Mouse (Mus musculus) heart, embryonic 13.5 days (tissue): ENCODE measurements around the gene Trpm8. TPM values are rescaled to one million over a fixed set of nuclear protein-coding genes. Genes with fewer than 3 reads are reported as not detected.

Experiments
- ATAC-seq: fragments of 200-750 bp; cut with Nextera tagmentation; 2 replicates; pipeline ENCODE4 v1.8.0; 2017; ENCODE audit warnings: moderate TSS enrichment; ENCODE audit not compliant: insufficient number of reproducible peaks, low FRiP score, low TSS enrichment; ENCODE audit errors: extremely low read depth
- H3K27ac ChIP-seq: fragments of 300-500 bp; sonication (generic); replicated peaks from 2 replicates; pipeline ENCODE4 v1.5.1; 2015; ENCODE audit warnings: moderate library complexity, mild to moderate bottlenecking, inconsistent platforms
- H3K27me3 ChIP-seq: fragments of 300-500 bp; sonication (generic); replicated peaks from 2 replicates; pipeline ENCODE4 v1.6.1; 2015; ENCODE audit warnings: mild to moderate bottlenecking, inconsistent platforms
- H3K36me3 ChIP-seq: fragments of 300-500 bp; sonication (generic); 2 replicates; pipeline ENCODE4 v1.6.1; 2015; ENCODE audit warnings: mild to moderate bottlenecking, inconsistent platforms
- H3K4me1 ChIP-seq: fragments of 300-500 bp; sonication (generic); 2 replicates; pipeline ENCODE4 v1.6.1; 2015; ENCODE audit warnings: inconsistent platforms
- H3K4me2 ChIP-seq: fragments of 300-500 bp; sonication (generic); 2 replicates; pipeline ENCODE4 v1.6.1; 2015; ENCODE audit warnings: inconsistent platforms, mild to moderate bottlenecking, moderate library complexity
- H3K4me3 ChIP-seq: fragments of 300-500 bp; sonication (generic); 2 replicates; pipeline ENCODE4 v1.5.1; 2015; ENCODE audit warnings: moderate library complexity, mild to moderate bottlenecking, inconsistent platforms
- H3K9ac ChIP-seq: fragments of 300-500 bp; sonication (generic); 2 replicates; pipeline ENCODE4 v1.6.1; 2015; ENCODE audit warnings: inconsistent platforms, mild to moderate bottlenecking, moderate library complexity
- H3K9me3 ChIP-seq: fragments of 300-500 bp; sonication (generic); 2 replicates; pipeline ENCODE4 v1.6.1; 2016; ENCODE audit warnings: inconsistent platforms
- WGBS: fragments of 180-500 bp; shearing (Covaris S2); methylation state at CpG from one replicate; pipeline ENCODE4 v1.1.7; 2015; ENCODE audit warnings: mixed read lengths; 5-methylcytosine and 5-hydroxymethylcytosine counted together
- polyA plus RNA-seq: library from polyadenylated mRNA; unstranded; fragments of >200 nt; fragmentation: Nextera tagmentation; extraction: Ambion mirVana; gene quantifications from 2 replicates; pipeline ENCODE4 v1.2.1, GENCODE M21; 2015

The Trpm8 gene
- polyA plus RNA-seq, 1 experiment from 2014 or later = 0.03 TPM

GRCm38 (mm10) chr1:88279111-88280005, 1.9 kb downstream of the Trpm8 start:
- WGBS = 52% methylated on average over 9 of the region's 9 CpGs
- ATAC-seq = no peak
- peaks cover 32% of the 10 kb centered on the region for H3K4me1 ChIP-seq
- H3K4me3 ChIP-seq = no peak overlapping the region
- no peak overlapping the region for H3K9ac ChIP-seq
- peaks cover 18% of the 10 kb centered on the region for H3K9me3 ChIP-seq
- H3K27me3 ChIP-seq = no peaks in the 10 kb centered on the region
- no peak overlapping the region for H3K4me2 ChIP-seq
- peaks cover 16% of the 10 kb centered on the region for H3K36me3 ChIP-seq
- H3K27ac ChIP-seq = no peak overlapping the region

DNA sequence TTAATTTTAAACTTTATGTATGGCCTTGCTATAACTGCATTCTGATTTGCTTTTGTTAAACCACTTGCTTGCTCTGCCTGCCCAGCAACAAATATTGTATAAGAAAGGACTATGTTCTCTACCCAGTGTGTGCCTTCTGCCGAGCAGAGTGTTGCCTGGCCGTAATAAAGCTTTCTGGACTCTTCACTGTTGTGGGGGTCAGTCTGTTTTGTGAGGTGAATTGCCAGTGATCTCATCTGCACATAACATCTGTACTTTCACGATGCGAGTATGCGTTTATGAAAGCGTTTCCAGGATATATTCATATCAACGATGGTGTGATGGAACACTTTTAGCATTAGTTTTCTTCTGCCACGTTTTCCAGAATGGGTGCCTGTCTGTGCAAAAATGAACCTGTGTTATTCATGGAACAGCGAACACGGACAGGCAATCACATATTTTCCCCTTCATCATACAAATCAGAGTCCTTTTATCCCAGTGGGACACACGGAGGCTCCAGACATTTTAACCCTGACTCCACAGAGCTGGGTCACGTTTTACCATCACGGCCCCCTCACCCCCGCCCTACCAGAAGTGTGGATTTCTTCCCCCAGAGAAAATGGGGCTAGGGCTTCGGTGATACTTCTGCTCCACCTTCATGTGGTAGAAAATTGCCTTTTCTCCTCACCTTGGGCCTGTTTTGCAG, 2.7 kb downstream of the Trpm8 start:
- peaks cover 8% of the 10 kb centered on the region for H3K36me3 ChIP-seq
- peaks cover 26% of the 10 kb centered on the region for H3K9me3 ChIP-seq
- WGBS = 68% methylated on average over 15 of the region's 15 CpGs
- H3K9ac ChIP-seq = no peak overlapping the region
- no peak overlapping the region for H3K4me3 ChIP-seq
- no peak overlapping the region for H3K4me2 ChIP-seq
- no peak overlapping the region for H3K27ac ChIP-seq
- no peak for ATAC-seq
- H3K27me3 ChIP-seq = no peaks in the 10 kb centered on the region
- peaks cover 24% of the 10 kb centered on the region for H3K4me1 ChIP-seq

DNA sequence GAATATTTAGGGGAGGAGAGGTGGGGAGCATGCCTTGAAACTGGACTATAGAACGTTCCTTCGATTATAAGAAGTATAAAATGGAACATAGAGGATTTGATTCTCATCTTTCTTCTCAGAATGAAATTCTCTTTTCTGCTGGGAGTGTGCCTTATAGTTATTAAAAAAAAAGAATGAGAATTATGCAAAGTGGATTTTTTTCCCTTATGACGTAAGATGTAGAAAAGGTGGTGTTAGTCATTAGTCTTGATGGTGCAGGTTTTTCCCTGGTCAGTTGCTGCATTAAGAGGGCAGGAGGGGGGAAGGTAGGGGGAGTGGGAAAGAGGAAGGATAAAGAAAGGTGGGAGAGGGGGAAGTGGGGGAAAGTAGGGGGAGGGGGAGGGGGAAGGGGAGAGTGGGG, 4.8 kb downstream of the Trpm8 start:
- H3K27ac ChIP-seq = no peak overlapping the region
- H3K4me2 ChIP-seq = no peak overlapping the region
- H3K4me3 ChIP-seq = no peak overlapping the region
- peaks cover 44% of the 10 kb centered on the region for H3K9me3 ChIP-seq
- WGBS = 50% methylated on average over 3 of the region's 3 CpGs
- H3K9ac ChIP-seq = no peak overlapping the region
- 0 out of 2 replicates have a peak, but pooled peaks cover 6% of the 10 kb centered on the region for H3K4me1 ChIP-seq
- no peak for ATAC-seq
- no peaks in the 10 kb centered on the region for H3K36me3 ChIP-seq
- H3K27me3 ChIP-seq = no peaks in the 10 kb centered on the region

DNA sequence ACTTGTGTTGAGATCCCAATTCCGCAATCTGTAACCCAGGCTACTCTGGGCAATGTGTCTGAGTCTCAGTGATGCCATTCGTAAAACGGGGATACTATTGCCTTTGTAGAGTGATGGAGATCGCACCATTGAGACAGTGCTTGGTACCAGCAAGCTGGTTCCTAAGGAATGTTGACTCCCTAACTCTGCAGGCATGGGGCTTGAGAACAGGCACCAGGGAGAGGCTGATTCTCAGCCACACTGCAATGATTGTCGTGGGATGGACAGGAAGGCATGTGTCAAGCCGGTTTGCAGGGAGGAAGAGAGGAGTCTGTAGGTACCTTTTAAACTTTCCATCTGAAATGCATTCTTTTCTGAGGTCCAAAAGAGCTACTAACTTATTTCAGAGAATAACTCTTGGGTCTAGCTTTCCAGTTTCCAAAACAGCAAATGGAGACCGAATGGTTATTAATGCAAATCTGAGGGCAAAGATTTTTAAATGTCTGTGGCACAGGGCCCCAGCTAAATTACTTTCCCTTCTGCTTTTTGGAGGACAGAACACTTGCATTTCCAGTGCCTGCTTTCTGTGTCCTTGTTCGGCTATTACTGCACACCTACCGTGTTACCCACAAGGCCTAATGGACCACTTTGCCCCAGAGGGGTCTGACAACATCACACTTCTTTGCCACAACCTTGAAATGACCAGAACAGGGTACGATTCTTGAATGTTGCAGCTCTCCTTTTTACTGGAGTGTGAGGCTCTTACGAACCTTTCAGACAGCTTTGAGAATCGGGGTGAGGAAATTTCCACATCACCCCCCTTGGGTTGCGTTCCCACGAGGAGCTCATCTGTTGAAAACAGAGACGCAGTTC, 6.1 kb downstream of the Trpm8 start:
- Histone ChIP-seq H3K4me2 (no peak overlapping the region), H3K27ac (no peak overlapping the region), H3K9me3 (peaks cover 57% of the 10 kb centered on the region), H3K4me1 (no peaks in the 10 kb centered on the region), H3K9ac (no peak overlapping the region), H3K36me3 (no peaks in the 10 kb centered on the region), H3K27me3 (no peaks in the 10 kb centered on the region), H3K4me3 (no peak overlapping the region)
- 68% methylated on average over 15 of the region's 15 CpGs for WGBS
- no peak for ATAC-seq

DNA sequence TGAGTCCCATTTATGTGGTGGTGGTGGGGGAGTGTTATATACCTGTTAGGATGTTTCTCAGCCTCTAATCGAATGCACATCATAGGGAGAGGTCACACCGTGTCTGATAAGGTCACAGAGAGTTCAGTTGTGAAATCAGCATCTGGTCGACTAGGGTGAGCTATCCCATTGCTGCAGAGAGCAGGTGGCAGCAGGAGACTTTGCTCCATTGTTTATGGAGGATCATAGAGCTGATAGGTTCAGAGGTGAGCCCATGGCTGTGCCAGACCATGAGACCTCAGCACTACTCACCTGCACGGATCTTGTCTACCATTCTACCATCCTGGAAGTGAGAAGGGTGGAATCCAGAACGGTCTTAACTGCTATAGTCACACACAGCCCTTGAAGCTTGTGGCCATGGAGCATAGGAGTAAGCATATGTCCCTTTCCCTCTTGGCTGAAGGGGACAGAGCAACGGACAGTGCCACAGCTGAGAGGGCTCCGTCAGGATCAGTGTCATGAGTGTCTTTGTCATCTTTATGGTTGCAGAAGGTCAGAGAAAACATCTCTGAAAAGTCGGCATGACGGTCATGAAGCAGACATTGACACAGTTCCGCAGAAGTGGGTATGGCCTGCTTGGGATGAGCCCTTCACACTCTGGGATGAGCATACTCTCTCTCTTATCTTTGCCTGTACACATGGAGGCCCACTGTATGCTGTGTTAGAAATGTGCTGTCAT, 6.9 kb downstream of the Trpm8 start:
- H3K4me1 ChIP-seq = no peaks in the 10 kb centered on the region
- WGBS = 51% methylated on average over 10 of the region's 10 CpGs
- H3K36me3 ChIP-seq = no peaks in the 10 kb centered on the region
- no peak overlapping the region for H3K27ac ChIP-seq
- H3K9ac ChIP-seq = no peak overlapping the region
- 0 out of 2 replicates have a peak, but pooled peaks have one; percentile 5 for ATAC-seq
- no peaks in the 10 kb centered on the region for H3K27me3 ChIP-seq
- H3K4me3 ChIP-seq = no peak overlapping the region
- H3K4me2 ChIP-seq = no peak overlapping the region
- H3K9me3 ChIP-seq = peaks cover 60% of the 10 kb centered on the region

DNA sequence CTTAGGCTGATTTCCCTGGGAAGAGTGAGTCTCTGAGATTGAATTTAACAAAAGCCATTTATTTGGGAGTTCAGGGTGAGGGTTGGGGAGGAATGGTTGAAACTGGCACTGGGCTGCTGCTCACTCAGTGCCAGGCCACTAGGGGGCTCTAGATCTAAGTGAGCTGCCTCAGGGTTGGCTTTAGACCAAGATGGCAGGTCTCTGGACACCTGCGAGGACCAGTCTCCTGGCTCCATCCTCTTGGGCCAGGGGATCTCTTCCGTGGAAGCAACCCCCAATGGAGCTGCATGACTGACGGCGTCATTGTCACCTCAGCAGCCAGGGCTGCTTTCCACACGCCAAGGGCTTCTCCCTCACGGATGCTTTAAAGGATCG, 7.5 kb downstream of the Trpm8 start:
- no peaks in the 10 kb centered on the region for H3K4me1 ChIP-seq
- H3K36me3 ChIP-seq = no peaks in the 10 kb centered on the region
- no peak overlapping the region for H3K4me2 ChIP-seq
- 54% methylated on average over 7 of the region's 7 CpGs for WGBS
- no peak overlapping the region for H3K9ac ChIP-seq
- no peak overlapping the region for H3K4me3 ChIP-seq
- ATAC-seq = no peak
- H3K27me3 ChIP-seq = no peaks in the 10 kb centered on the region
- H3K9me3 ChIP-seq = peaks cover 64% of the 10 kb centered on the region
- no peak overlapping the region for H3K27ac ChIP-seq

DNA sequence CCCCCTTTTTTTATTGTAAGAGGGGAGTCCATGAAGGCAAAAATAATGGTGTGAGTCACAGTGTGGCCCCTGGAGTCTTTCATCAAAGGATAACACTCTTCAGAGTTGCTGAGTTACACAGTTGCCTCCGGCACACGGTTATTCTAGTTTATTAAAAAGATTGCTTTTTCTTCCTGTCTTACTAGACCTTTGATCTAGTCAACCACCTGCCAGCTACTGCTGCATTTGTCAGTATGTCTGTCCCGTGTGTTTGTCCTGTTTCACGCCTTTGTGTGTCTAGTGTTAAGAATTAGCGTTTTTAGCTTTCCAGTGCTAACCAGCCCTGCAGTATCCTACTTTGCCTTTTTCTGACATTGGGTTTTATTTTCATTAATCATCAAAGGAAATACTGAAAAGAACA, 8.2 kb downstream of the Trpm8 start:
- H3K9me3 ChIP-seq = peaks cover 71% of the 10 kb centered on the region
- no peak overlapping the region for H3K9ac ChIP-seq
- no peaks in the 10 kb centered on the region for H3K27me3 ChIP-seq
- no peak overlapping the region for H3K4me2 ChIP-seq
- no peaks in the 10 kb centered on the region for H3K4me1 ChIP-seq
- H3K36me3 ChIP-seq = no peaks in the 10 kb centered on the region
- ATAC-seq = no peak
- no peak overlapping the region for H3K27ac ChIP-seq
- H3K4me3 ChIP-seq = no peak overlapping the region
- 56% methylated on average over 5 of the region's 5 CpGs for WGBS

DNA sequence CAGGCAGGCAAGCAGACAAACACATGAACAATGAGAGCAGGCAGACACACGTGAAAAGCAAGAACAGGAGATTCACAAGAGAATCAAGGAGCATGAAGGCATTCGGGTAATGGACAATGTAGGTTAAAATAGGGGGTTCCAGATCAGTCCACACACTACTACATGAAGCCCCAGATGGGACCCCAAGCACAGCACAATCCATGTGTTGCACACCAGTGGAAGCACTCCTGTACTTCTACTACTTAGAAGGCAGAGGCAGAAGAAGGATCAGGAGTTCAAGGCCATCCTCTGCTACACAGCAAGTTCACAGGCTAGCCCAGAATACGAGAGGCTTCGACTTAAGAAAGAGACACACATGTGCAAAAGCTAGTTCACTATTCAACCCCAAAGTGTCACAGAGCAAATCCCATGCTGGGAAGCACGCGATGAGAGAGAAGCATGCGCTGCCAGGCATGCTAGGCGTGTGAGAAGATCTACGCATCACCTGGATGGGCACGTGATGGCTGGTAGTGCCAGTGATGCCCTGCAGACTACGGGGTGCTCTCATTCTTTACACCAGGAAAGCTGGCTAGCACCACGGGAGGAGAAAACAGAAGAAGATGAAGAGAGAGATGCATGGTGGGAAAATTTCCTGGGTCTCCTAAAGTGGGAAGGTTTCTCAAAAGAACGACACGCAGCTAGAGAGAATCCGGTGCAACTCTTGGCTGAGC, 8.8 kb downstream of the Trpm8 start:
- Histone ChIP-seq H3K4me1 (no peaks in the 10 kb centered on the region), H3K4me2 (no peak overlapping the region), H3K36me3 (no peaks in the 10 kb centered on the region), H3K27me3 (no peaks in the 10 kb centered on the region), H3K9ac (no peak overlapping the region), H3K9me3 (peaks cover 75% of the 10 kb centered on the region), H3K27ac (no peak overlapping the region), H3K4me3 (no peak overlapping the region)
- WGBS = 75% methylated on average over 15 of the region's 15 CpGs
- ATAC-seq = no peak

DNA sequence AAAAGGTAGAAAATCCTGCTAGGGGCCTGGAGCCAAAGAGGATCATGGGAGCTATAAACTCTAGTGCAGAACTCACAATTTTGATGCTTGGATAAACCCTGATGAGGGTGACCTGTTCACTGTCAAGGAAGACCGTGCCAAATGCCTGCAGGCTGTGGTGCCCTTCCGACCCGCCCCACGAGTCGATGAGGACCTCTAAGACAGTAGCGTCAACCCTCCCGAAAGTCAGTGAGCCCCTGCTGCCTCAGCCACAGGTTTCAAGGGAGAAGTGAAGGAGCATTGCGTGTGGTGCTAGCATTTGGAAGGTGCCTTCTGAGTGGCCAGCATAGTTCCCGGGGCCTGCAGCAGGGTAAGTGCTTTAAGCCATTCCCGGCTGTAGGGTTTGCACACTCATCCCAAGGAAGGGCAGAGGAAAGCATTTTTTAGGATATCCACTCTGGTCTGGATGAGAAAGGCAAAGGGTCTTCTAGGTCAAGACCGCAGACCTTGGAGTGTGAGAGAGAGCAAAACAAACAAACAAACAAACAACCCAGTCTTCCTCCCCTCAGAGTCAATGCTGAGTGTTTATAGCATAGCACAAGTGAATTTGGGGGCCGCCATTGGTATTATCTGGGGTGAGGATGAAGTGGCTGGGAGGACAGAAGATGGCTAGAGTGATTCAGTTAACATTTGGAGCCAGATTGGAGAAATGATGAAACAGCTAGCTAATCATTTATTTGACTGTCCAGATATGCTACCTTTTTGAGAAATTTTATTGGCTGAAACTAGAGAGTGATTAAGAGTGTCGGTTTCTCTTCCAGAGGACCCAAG, 9.6 kb downstream of the Trpm8 start:
- Histone ChIP-seq H3K4me1 (no peaks in the 10 kb centered on the region), H3K4me3 (no peak overlapping the region), H3K27me3 (no peaks in the 10 kb centered on the region), H3K27ac (no peak overlapping the region), H3K9me3 (peaks cover 83% of the 10 kb centered on the region), H3K36me3 (no peaks in the 10 kb centered on the region), H3K9ac (no peak overlapping the region), H3K4me2 (no peak overlapping the region)
- WGBS = 63% methylated on average over 13 of the region's 13 CpGs
- no peak for ATAC-seq

GRCm38 (mm10) chr1:88287697-88287980, 10.2 kb downstream of the Trpm8 start:
- 28% methylated on average over 5 of the region's 5 CpGs for WGBS
- no peak for ATAC-seq
- Histone ChIP-seq H3K9ac (no peak overlapping the region), H3K27me3 (no peaks in the 10 kb centered on the region), H3K27ac (no peak overlapping the region), H3K4me1 (no peaks in the 10 kb centered on the region), H3K9me3 (peaks cover 82% of the 10 kb centered on the region), H3K36me3 (no peaks in the 10 kb centered on the region), H3K4me3 (no peak overlapping the region), H3K4me2 (no peak overlapping the region)
